Mouse (Mus musculus) stomach, embryonic 16.5 days (tissue): ENCODE measurements at regions not wholly inside any gene's neighbourhood (a gene's known extent, or its start where the extent isn't known, plus 50 kb on each side); places are given as distances from the start of the nearest gene placed in this dataset.
A peak's percentile ranks its signal among the peaks of the same experiment; 100 is the strongest.

Experiments used
- ATAC-seq: fragments of 200-750 bp; cut with Nextera tagmentation; 2 replicates; pipeline ENCODE4 v1.8.0; 2017; ENCODE audit warnings: moderate number of reproducible peaks, moderate TSS enrichment; ENCODE audit not compliant: insufficient read depth, low FRiP score
- H3K27ac ChIP-seq: fragments of 300-500 bp; sonication (generic); 2 replicates; pipeline ENCODE4 v1.5.1; 2014; ENCODE audit warnings: low read length
- H3K27me3 ChIP-seq: fragments of 300-500 bp; sonication (generic); 2 replicates; pipeline ENCODE4 v1.6.1; 2014; ENCODE audit warnings: low read length, control low read depth, mixed read lengths; ENCODE audit not compliant: control insufficient read depth, insufficient read depth
- H3K36me3 ChIP-seq: fragments of 300-500 bp; sonication (generic); 2 replicates; pipeline ENCODE4 v1.6.1; 2014; ENCODE audit warnings: low read length; ENCODE audit not compliant: control insufficient read depth, insufficient read depth
- H3K4me1 ChIP-seq: fragments of 300-500 bp; sonication (generic); 2 replicates; pipeline ENCODE4 v1.6.1; 2014; ENCODE audit warnings: low read length, control low read depth, mixed read lengths; ENCODE audit not compliant: control insufficient read depth, insufficient read depth
- H3K4me2 ChIP-seq: fragments of 300-500 bp; sonication (generic); 2 replicates; pipeline ENCODE4 v1.6.1; 2014; ENCODE audit warnings: low read depth, low read length, mixed read lengths
- H3K4me3 ChIP-seq: fragments of 300-500 bp; sonication (generic); replicated peaks from 2 replicates; pipeline ENCODE4 v1.5.1; 2014; ENCODE audit warnings: mild to moderate bottlenecking, low read length
- H3K9ac ChIP-seq: fragments of 300-500 bp; sonication (generic); 2 replicates; pipeline ENCODE4 v1.6.1; 2014; ENCODE audit warnings: low read length
- H3K9me3 ChIP-seq: fragments of 300-500 bp; sonication (generic); replicated peaks from 2 replicates; pipeline ENCODE4 v1.6.1; 2016; ENCODE audit warnings: low read length, control low read depth; ENCODE audit not compliant: control insufficient read depth
- WGBS: fragments of 180-500 bp; shearing (Covaris S2); extraction: QIAGEN DNeasy Blood & Tissue Kit; methylation state at CpG from one replicate; pipeline ENCODE4 v1.1.7; 2014; 5-methylcytosine and 5-hydroxymethylcytosine counted together

DNA sequence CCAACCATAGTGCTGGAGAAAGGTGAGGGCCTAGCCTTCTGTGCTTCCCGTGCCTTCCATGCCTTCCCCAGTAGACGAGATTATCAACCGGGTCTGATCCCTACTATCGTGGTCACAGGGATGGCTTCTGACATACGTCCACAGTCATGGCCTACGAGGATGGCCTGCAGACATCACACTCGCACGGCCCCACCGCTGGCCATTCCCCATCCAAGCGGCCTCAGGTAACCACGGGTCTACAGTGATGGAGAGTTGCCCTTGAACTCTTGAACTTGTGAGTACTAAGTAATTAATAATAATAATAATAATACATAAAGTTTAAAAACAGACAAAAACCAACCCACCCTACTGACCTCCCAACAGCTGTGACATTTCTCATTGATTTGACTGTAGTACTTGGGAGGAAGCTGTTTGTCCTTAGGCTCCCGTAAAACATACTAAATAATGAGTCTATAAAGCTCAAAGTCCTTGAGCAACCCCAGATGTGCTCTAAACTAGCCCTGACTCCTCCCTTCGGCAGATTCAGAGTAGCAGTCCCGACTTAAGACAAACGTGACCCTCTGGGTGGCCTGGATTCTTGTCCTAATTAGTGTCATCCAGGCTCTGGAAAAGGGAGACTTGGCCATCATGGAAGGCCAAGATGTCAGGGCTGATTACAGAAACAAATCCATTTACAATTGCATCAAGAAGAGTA lies 225.9 kb upstream of the Jarid2 start:
- H3K4me2 ChIP-seq: no peak overlapping the region
- H3K27ac ChIP-seq: peak overlapping the region; percentile 82
- peaks cover 21% of the 10 kb centered on the region for H3K4me1 ChIP-seq
- no peaks in the 10 kb centered on the region for H3K9me3 ChIP-seq
- WGBS: 57% methylated on average over 15 of the region's 15 CpGs
- H3K36me3 ChIP-seq: no peaks in the 10 kb centered on the region
- no peak overlapping the region for H3K4me3 ChIP-seq
- H3K27me3 ChIP-seq: no peaks in the 10 kb centered on the region
- peak; percentile 74 for ATAC-seq
- no peak overlapping the region for H3K9ac ChIP-seq

DNA sequence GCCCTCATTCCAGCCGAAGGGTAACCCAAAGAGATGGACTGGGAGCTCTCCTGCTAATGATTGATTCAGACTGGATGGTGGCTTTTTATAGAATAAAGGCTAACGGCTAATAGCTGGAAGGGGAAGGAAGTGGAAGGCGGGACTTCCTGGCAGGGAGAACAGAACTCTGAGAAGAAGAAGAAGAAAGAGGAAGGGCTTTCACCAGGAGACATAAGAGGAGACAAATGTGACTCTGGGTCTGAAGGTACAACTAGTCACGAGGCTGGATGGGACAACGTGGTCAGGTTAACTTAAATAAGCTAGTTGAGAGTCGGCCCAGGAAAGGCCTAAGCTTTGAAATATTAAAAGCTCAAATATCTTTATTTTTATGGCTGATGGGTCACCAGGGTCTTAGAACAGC lies 224.8 kb upstream of the Jarid2 start:
- no peak overlapping the region for H3K4me2 ChIP-seq
- no peaks in the 10 kb centered on the region for H3K9me3 ChIP-seq
- no peak overlapping the region for H3K9ac ChIP-seq
- ATAC-seq: no peak
- 72% methylated on average over 6 of the region's 6 CpGs for WGBS
- H3K4me3 ChIP-seq: no peak overlapping the region
- peaks cover 21% of the 10 kb centered on the region for H3K4me1 ChIP-seq
- no peaks in the 10 kb centered on the region for H3K27me3 ChIP-seq
- H3K27ac ChIP-seq: peak overlapping the region; percentile 42; the same call in 1 of the 2 replicates
- no peaks in the 10 kb centered on the region for H3K36me3 ChIP-seq

DNA sequence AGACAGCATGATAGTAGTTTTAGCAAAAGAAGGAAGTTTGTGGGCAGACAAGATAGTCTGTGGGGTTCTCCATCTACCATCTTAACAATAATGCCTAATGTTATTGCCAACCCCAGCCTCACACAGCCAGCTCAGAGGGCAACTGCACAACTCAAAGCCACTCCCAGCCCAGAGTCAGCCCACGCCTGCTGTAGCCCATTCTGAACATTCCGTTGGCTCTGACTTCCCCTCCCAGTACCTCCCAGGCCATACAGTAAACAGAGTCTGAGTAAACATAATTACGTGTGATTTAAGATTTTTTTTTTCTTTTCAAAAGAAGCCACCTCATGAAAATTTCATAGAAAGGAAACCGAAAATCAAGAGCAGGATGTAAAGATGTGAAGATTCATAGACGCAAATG lies 222.3 kb upstream of the Jarid2 start:
- H3K4me2 ChIP-seq: no peak overlapping the region
- WGBS: 50% methylated on average over 5 of the region's 5 CpGs
- no peaks in the 10 kb centered on the region for H3K36me3 ChIP-seq
- no peaks in the 10 kb centered on the region for H3K9me3 ChIP-seq
- peaks cover 20% of the 10 kb centered on the region for H3K4me1 ChIP-seq
- H3K4me3 ChIP-seq: no peak overlapping the region
- no peak for ATAC-seq
- no peak overlapping the region for H3K27ac ChIP-seq
- no peaks in the 10 kb centered on the region for H3K27me3 ChIP-seq
- no peak overlapping the region for H3K9ac ChIP-seq

DNA sequence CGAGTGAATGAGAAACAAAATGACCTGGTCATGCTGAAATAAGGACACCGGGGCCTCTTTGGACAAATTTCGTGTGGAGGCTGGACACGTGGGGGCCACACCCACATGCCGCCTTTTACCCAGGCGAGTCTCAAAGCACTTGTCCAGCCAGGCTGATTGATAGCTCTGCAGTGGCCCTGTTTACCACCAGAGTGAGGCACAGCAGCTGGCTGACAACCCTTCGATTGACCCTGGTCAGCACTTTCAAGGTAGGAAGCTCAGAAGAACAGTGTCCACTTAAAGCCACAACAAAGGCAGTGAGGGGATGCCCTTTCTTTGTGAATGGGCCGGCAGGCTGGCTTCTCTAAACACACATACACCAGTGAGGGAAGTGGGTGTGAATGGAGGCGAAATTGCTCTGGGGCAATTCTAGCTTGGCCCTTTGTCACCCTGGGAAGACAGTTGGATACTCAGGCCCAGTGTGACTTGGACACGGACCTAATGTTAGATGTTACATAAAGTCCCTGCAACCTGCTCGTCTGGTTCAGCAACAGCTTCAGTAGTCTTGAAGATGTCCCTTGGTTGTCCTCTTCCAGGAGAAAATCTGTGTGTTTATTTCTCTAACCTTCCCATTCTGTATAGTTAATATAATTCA lies 219.6 kb upstream of the Jarid2 start:
- H3K9me3 ChIP-seq: no peaks in the 10 kb centered on the region
- H3K27ac ChIP-seq: no peak overlapping the region
- H3K9ac ChIP-seq: no peak overlapping the region
- ATAC-seq: no peak
- 36% methylated on average over 11 of the region's 11 CpGs for WGBS
- no peaks in the 10 kb centered on the region for H3K27me3 ChIP-seq
- no peak overlapping the region for H3K4me2 ChIP-seq
- peaks cover 7% of the 10 kb centered on the region; the same call in 1 of the 2 replicates for H3K4me1 ChIP-seq
- no peaks in the 10 kb centered on the region for H3K36me3 ChIP-seq
- H3K4me3 ChIP-seq: no peak overlapping the region

DNA sequence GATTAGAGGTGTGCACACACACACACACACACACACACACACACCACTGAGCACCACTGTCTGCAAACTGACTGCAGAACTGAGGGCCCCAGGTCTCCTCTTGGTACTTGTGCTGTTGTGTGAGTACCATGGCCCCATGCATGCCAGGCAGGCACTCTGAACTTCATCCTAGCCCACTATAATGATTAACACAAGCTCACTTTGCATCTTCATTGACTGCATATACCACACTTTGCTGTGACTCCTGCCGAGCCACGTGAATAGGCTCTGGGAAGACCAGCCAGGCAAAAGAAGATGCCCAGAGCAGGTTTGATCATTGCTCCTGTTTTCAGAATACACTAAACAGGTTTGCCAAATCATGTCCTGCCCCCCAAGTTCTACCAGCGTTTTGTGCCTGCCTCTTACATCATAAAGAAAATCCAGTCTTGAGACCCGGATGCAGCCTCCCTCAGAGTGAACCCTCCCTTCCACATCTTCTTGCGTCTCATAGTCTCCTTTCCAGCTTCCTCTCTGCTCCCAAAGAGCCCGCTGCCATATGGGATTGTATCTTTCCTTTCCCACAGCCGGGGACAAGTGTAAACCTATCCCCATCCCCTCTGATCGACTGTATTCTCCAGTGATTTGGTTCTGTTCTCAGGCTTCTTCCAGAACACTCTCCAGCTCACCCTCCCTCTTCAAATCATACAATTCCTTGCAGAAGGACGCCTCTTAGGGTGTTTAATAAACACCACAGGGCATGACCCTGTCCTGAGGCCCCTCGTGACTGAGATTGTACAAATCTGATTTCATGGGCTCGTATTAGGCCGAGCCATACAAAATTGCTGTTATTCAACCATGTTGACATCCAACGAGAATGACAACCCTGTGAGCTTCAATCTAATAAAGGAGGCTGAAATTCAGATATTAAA lies 215.6 kb upstream of the Jarid2 start:
- Histone ChIP-seq H3K36me3 (no peaks in the 10 kb centered on the region), H3K27ac (no peak overlapping the region), H3K4me1 (peaks cover 4% of the 10 kb centered on the region; the same call in 1 of the 2 replicates), H3K27me3 (no peaks in the 10 kb centered on the region), H3K9ac (no peak overlapping the region), H3K9me3 (no peaks in the 10 kb centered on the region), H3K4me3 (no peak overlapping the region), H3K4me2 (no peak overlapping the region)
- WGBS: 61% methylated on average over 13 of the region's 13 CpGs
- no peak for ATAC-seq

DNA sequence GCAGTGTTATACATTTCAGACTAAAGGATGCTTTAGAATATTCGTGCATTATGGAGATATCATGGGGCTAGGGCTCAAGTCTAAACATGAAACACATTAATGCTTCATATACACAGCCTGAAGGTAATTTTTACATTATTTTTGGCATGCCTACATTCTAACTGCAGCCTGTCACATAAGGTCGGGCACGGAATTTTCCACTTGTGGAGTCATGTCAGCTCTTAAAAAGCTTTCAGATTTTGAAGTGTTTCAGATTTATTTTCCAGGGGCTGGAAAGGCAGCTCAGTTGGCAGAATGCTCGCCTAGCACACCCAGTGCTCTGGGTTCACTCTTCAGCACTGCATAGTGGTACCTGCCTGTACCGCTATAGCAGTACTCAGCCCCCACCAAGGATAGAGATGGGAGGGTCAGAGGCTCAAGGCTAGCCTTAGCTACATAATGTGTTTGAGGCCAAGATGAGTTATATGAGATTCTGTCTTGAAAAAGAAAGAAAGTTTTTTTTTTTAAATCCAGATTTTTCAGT lies 214.6 kb upstream of the Jarid2 start:
- ATAC-seq: no peak
- no peak overlapping the region for H3K27ac ChIP-seq
- no peak overlapping the region for H3K4me2 ChIP-seq
- H3K27me3 ChIP-seq: no peaks in the 10 kb centered on the region
- 66% methylated on average over 5 of the region's 5 CpGs for WGBS
- no peak overlapping the region for H3K9ac ChIP-seq
- no peak overlapping the region for H3K4me3 ChIP-seq
- H3K4me1 ChIP-seq: peaks cover 2% of the 10 kb centered on the region; the same call in 1 of the 2 replicates
- H3K9me3 ChIP-seq: no peaks in the 10 kb centered on the region
- H3K36me3 ChIP-seq: no peaks in the 10 kb centered on the region

DNA sequence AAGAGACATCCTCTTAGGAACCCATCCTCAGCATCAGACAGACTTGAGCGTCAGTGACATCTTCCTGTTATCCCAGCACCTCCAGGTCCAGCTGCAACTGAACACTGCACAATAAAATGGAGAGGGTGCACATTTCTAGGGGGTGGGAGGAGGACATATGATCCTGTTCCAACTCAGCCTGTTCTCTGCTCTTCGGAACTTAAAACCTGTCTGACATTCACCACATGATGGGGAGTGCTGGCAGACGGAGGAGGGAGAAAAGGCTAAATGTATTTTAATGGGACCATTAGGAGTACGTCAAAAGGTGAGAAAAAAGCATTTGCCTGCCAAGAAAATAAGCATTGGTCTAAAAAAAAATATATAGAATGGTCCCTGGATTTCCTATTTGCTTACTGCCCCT lies 212.4 kb upstream of the Jarid2 start:
- no peak overlapping the region for H3K4me2 ChIP-seq
- no peaks in the 10 kb centered on the region for H3K36me3 ChIP-seq
- 56% methylated on average over 4 of the region's 4 CpGs for WGBS

DNA sequence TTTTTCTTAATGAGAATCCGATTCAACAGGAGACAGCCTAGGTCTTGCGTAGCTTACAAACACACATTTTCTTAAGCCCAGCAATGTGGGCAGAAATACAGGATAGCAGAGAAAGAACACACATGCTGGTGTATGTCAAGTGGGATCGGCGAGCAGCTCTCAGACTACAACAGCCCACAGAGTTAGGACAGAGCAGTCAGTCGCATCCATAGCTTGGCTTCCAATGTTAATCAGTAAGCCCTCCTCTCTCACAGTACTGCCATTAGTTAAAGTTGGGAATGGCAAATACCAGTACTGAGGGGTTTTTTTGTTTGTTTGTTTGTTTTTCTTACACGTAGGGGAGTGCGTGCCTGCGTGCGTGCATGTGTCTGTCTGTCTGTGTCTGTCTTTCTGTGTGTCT lies 212.0 kb upstream of the Jarid2 start:
- Histone ChIP-seq H3K27me3 (no peaks in the 10 kb centered on the region), H3K9me3 (no peaks in the 10 kb centered on the region), H3K4me3 (no peak overlapping the region), H3K9ac (no peak overlapping the region), H3K4me1 (no peaks in the 10 kb centered on the region), H3K4me2 (no peak overlapping the region), H3K36me3 (no peaks in the 10 kb centered on the region), H3K27ac (no peak overlapping the region)
- WGBS: 81% methylated on average over 9 of the region's 9 CpGs
- ATAC-seq: no peak

More for the DNA sequence above, 212.4 kb upstream of the Jarid2 start:
- H3K4me1 ChIP-seq: no peaks in the 10 kb centered on the region
- no peak for ATAC-seq
- no peak overlapping the region for H3K4me3 ChIP-seq
- no peaks in the 10 kb centered on the region for H3K27me3 ChIP-seq
- no peak overlapping the region for H3K9ac ChIP-seq
- H3K9me3 ChIP-seq: no peaks in the 10 kb centered on the region
- no peak overlapping the region for H3K27ac ChIP-seq

DNA sequence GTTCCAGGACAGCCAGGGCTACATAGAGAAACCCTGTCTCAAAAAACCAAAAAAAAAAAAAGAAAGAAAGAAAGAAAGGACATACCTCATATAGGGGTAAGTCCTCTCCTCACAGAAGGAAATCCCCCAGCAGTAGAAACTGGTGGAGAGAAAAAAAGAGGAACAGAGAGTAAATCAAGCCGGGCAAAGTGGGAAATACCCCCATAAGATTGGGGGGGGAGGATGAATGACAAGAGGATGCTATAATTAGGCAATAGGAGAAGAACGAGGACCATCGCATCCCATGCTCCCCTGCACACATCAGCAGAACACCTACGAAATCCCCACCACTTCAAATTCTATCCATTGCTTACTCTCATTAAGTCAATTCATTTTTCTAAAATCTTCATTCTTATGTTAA lies 211.1 kb upstream of the Jarid2 start:
- Histone ChIP-seq H3K27ac (no peak overlapping the region), H3K36me3 (no peaks in the 10 kb centered on the region), H3K4me1 (no peaks in the 10 kb centered on the region), H3K9me3 (no peaks in the 10 kb centered on the region), H3K4me3 (no peak overlapping the region), H3K27me3 (no peaks in the 10 kb centered on the region), H3K9ac (no peak overlapping the region), H3K4me2 (no peak overlapping the region)
- 80% methylated on average over 4 of the region's 4 CpGs for WGBS
- ATAC-seq: no peak
